Mouse (Mus musculus): ENCODE data around the gene Hoxa10. TPM values are rescaled to one million over a fixed set of nuclear protein-coding genes. Genes with fewer than 3 reads are reported as not detected.

Hoxa10 gene
- polyA plus RNA-seq, 1 experiment from 2014 or later = 7.8 TPM

GRCm38 (mm10) chr6:52235267-52235666 is 5.4 kb downstream of the Hoxa10 start:
- Histone ChIP-seq H3K4me1 (replicated peaks; ENCODE audit: control insufficient read depth, insufficient read depth, low read length) (no peaks in the 10 kb centered on the region), H3K4me2 (replicated peaks; ENCODE audit: low read depth) (peak overlapping the region; percentile 37; the same call in 1 of the 2 replicates), H3K27ac (ENCODE audit: low read depth, low read length) (no peak overlapping the region), H3K9me3 (ENCODE audit: control insufficient read depth) (no peaks in the 10 kb centered on the region), H3K9ac (ENCODE audit: low read depth, low read length) (no peak overlapping the region), H3K4me3 (ENCODE audit: low read depth, low read length) (no peak overlapping the region), H3K36me3 (ENCODE audit: control insufficient read depth, insufficient read depth) (no peaks in the 10 kb centered on the region), H3K27me3 (replicated peaks; ENCODE audit: control insufficient read depth, insufficient read depth, low read length) (peaks cover 98% of the 10 kb centered on the region)
- WGBS = 39% methylated on average over 9 of the region's 9 CpGs
- TF ChIP-seq CTCF (IDR thresholded peaks at IDR 0.05; ENCODE audit: low read depth) = no peak
- no peak for ATAC-seq

DNA sequence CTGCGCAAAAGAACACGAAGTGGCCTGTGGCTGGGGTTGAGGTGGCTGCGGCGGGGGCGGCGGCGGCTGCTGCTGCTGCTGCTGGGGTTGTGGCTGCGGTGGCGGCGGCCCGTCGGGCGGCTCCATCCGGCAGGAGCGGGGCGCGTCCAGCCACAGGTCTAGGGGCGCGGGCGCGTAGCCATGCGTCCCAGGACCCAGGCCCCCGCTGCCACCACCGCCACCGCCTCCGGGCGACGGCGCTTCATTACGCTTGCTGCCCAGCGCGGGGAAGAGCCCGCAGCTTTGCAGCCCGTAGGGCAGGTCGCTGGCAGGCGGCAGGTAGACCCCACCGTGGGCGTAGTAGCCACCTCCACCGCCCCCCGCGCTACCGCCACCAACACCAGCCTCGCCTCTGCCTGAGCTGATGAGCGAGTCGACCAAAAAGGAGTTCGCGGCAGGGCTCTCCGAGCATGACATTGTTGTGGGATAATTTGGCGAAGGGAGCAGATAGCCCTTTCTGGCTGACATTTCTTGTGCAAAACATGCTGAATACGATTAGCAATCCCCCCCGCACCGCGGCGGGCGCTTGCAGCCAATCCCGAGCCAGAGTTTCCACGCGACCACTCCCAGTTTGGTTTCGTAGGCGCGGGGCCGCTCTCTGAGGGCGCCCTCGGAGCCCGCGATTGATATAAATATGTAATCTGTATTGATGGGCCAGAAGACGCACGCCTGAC is 6.1 kb downstream of the Hoxa10 start:
- no peak for ATAC-seq
- Histone ChIP-seq H3K36me3 (ENCODE audit: control insufficient read depth, insufficient read depth) (no peaks in the 10 kb centered on the region), H3K27me3 (replicated peaks; ENCODE audit: control insufficient read depth, insufficient read depth, low read length) (peaks cover 98% of the 10 kb centered on the region), H3K27ac (ENCODE audit: low read depth, low read length) (no peak overlapping the region), H3K4me3 (ENCODE audit: low read depth, low read length) (peak overlapping the region; percentile 32), H3K4me2 (replicated peaks; ENCODE audit: low read depth) (peak overlapping the region; percentile 37), H3K4me1 (replicated peaks; ENCODE audit: control insufficient read depth, insufficient read depth, low read length) (no peaks in the 10 kb centered on the region), H3K9me3 (ENCODE audit: control insufficient read depth) (no peaks in the 10 kb centered on the region), H3K9ac (ENCODE audit: low read depth, low read length) (peak overlapping the region; percentile 8; the same call in 1 of the 2 replicates)
- WGBS = 3% methylated on average over 57 of the region's 68 CpGs
- no peak for TF ChIP-seq CTCF (IDR thresholded peaks at IDR 0.05; ENCODE audit: low read depth)

GRCm38 (mm10) chr6:52233546-52234427 is 6.9 kb downstream of the Hoxa10 start:
- no peaks in the 10 kb centered on the region for H3K4me1 ChIP-seq (replicated peaks; ENCODE audit: control insufficient read depth, insufficient read depth, low read length)
- H3K4me3 ChIP-seq (ENCODE audit: low read depth, low read length) = peak overlapping the region; percentile 32
- no peaks in the 10 kb centered on the region for H3K9me3 ChIP-seq (ENCODE audit: control insufficient read depth)
- 1% methylated on average over 60 of the region's 70 CpGs for WGBS
- H3K27ac ChIP-seq (ENCODE audit: low read depth, low read length) = no peak overlapping the region
- H3K36me3 ChIP-seq (ENCODE audit: control insufficient read depth, insufficient read depth) = no peaks in the 10 kb centered on the region
- H3K9ac ChIP-seq (ENCODE audit: low read depth, low read length) = peak overlapping the region; percentile 8; the same call in 1 of the 2 replicates
- ATAC-seq = no peak
- no peak for TF ChIP-seq CTCF (IDR thresholded peaks at IDR 0.05; ENCODE audit: low read depth)
- peak overlapping the region; percentile 37 for H3K4me2 ChIP-seq (replicated peaks; ENCODE audit: low read depth)
- peaks cover 98% of the 10 kb centered on the region for H3K27me3 ChIP-seq (replicated peaks; ENCODE audit: control insufficient read depth, insufficient read depth, low read length)

GRCm38 (mm10) chr6:52232984-52233545 is 7.6 kb downstream of the Hoxa10 start:
- no peak for TF ChIP-seq CTCF (IDR thresholded peaks at IDR 0.05; ENCODE audit: low read depth)
- Histone ChIP-seq H3K27ac (ENCODE audit: low read depth, low read length) (no peak overlapping the region), H3K4me2 (replicated peaks; ENCODE audit: low read depth) (peak overlapping the region; percentile 35; the same call in 1 of the 2 replicates), H3K27me3 (replicated peaks; ENCODE audit: control insufficient read depth, insufficient read depth, low read length) (peaks cover 97% of the 10 kb centered on the region), H3K4me1 (replicated peaks; ENCODE audit: control insufficient read depth, insufficient read depth, low read length) (no peaks in the 10 kb centered on the region), H3K9me3 (ENCODE audit: control insufficient read depth) (no peaks in the 10 kb centered on the region), H3K4me3 (ENCODE audit: low read depth, low read length) (peak overlapping the region; percentile 32), H3K36me3 (ENCODE audit: control insufficient read depth, insufficient read depth) (no peaks in the 10 kb centered on the region), H3K9ac (ENCODE audit: low read depth, low read length) (peak overlapping the region; percentile 27)
- ATAC-seq = no peak
- 3% methylated on average over 23 of the region's 23 CpGs for WGBS

DNA sequence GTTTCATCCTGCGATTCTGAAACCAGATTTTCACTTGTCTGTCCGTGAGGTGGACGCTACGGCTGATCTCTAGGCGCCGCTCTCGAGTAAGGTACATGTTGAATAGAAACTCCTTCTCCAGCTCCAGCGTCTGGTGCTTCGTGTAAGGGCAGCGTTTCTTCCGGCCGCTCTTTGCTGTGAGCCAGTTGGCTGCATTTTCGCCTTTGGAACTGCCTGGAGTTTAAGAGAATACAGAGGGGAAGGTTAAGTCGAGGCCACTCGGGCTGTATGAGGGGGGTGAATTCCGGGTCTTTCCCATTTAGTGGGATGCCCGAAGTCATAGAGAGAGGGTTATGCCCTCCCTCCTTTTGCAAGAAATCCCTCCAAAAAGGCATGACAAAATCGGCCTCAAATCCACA is 8.1 kb downstream of the Hoxa10 start:
- H3K27ac ChIP-seq (ENCODE audit: low read depth, low read length) = no peak overlapping the region
- no peaks in the 10 kb centered on the region for H3K4me1 ChIP-seq (replicated peaks; ENCODE audit: control insufficient read depth, insufficient read depth, low read length)
- no peak for ATAC-seq
- peaks cover 97% of the 10 kb centered on the region for H3K27me3 ChIP-seq (replicated peaks; ENCODE audit: control insufficient read depth, insufficient read depth, low read length)
- H3K9ac ChIP-seq (ENCODE audit: low read depth, low read length) = peak overlapping the region; percentile 27
- 2% methylated on average over 18 of the region's 18 CpGs for whole genome bisulfite sequencing
- H3K4me3 ChIP-seq (ENCODE audit: low read depth, low read length) = peak overlapping the region; percentile 32
- no peaks in the 10 kb centered on the region for H3K9me3 ChIP-seq (ENCODE audit: control insufficient read depth)
- TF ChIP-seq CTCF (IDR thresholded peaks at IDR 0.05; ENCODE audit: low read depth) = no peak
- peak overlapping the region; percentile 35; the same call in 1 of the 2 replicates for H3K4me2 ChIP-seq (replicated peaks; ENCODE audit: low read depth)
- no peaks in the 10 kb centered on the region for H3K36me3 ChIP-seq (ENCODE audit: control insufficient read depth, insufficient read depth)

Data from intestine, postnatal 0 days (tissue).